Mouse (Mus musculus) T-cell, adult 66 days (primary cell): ENCODE data around the gene Plac9a. TPM values are rescaled to one million over a fixed set of nuclear protein-coding genes. Genes with fewer than 3 reads are reported as not detected.

ENCODE experiments used
- total RNA-seq, 2 experiments: library from RNA; stranded (reverse); gene quantifications; 3 replicates in 1 of 2; 4 replicates in 1 of 2; pipeline ENCODE4 v1.2.4; 2023

Plac9a gene
- not detected for total RNA-seq

DNA sequence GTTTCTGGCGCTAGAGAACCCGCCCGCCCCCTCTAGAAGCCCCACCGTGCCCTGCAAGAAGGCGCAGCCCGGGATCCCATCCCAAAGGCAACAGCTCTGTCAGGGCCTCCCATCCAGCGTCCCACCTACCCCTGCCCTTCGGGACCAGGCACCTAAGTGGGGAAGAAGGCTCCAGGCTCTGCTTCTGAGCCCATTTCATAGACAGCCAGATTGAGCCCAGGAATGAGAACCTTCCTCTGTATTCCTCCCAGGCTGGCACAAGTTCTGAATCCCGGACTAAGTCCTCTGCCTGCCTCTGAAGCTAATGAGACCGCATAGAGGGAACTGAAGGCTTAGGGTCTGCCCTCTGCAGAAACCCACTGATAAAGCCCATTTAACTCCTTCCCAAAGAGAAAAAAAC, at the start of gene Plac9a:
Gene Plac9a (minus strand): TSS at position 101 of the 400 bp plus-strand sequence.

GRCm38 (mm10) chr14:25938004-25938403, 35.1 kb upstream of the Plac9a start, which contains the start of gene Cphx1:
TSS of gene Cphx1 (plus strand) at chr14:25938304.

DNA sequence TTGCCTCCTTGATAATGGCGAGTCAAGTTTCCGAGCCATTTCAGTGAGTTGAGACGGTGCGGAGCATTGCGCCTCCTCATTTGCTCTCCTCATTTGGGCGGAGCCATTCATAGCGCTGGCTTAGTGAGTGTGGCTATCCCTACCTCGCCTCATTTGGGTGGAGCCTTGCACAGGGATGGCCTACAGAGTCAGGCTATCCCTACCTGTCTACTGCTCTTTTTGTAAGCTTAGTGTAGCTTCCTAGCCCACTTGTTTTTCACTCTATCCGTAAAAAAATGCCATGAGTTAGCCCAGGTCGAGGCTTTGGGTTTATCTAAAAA, 24.6 kb upstream of the Plac9a start, which contains the start of gene Tmem254a:
Gene Tmem254a (minus strand): TSS at position 111 of the 320 bp plus-strand sequence.

GRCm38 (mm10) chr14:25841991-25842687, 60.8 kb downstream of the Plac9a start, which contains the start of gene Anxa11:
TSS of gene Anxa11 (plus strand) at chr14:25842156.

Other genes with a start within 250 kb of the Plac9a start
- gene Ppif, start 208.9 kb downstream of the Plac9a start, total RNA-seq, result 10 to 100 TPM; 36.3 to 36.6 TPM
- 1 to 10 TPM; 2.1 to 2.4 TPM for gene Zcchc24, start 134.1 kb downstream of the Plac9a start, total RNA-seq
- 10 to 100 TPM; 87.6 to 89.9 TPM for gene Anxa11, start 60.9 kb downstream of the Plac9a start, total RNA-seq
- 10 to 100 TPM in 1 of 2 experiments, 1 to 10 TPM in 1; 5.3 to 10.8 TPM for gene Tmem254a, start 24.6 kb upstream of the Plac9a start, total RNA-seq
- gene Cphx1, start 35.2 kb upstream of the Plac9a start, total RNA-seq, result not detected
- gene Duxbl1, start 75.5 kb upstream of the Plac9a start, total RNA-seq, result not detected
- not detected for gene Gm9780, start 139.6 kb upstream of the Plac9a start, total RNA-seq
- gene Tmem254c, start 164.3 kb upstream of the Plac9a start, total RNA-seq, result 10 to 100 TPM; 20.5 to 21.6 TPM
- gene Cphx2, start 178.4 kb upstream of the Plac9a start, total RNA-seq, result not detected
- not detected for gene Cphx3, start 179.2 kb upstream of the Plac9a start, total RNA-seq
- gene Duxbl2, start 215.2 kb upstream of the Plac9a start, total RNA-seq, result under 1 TPM in 1 of 2 experiments, not detected in 1; 0.35 TPM